ENCODE assay signal across 8 mouse cellular contexts in genomic region chr10:126929543-126929942, GRCm38 (mm10). TPM values are rescaled to one million over a fixed set of nuclear protein-coding genes. Genes with fewer than 3 reads are reported as not detected.
DNase-seq lines count a peak whose midpoint lies in the region; ATAC-seq and TF ChIP-seq lines count a peak whose summit lies in the region.
"Had no signal": no experiment of that assay in that cellular context is flagged by ENCODE, and none has a peak within 500 bp of the region (broad histone marks: within the 10 kb centered on the region; RNA-seq: fewer than 3 reads in every experiment).

No protein-coding gene starts in this region.

- peaks cover 17% of the 10 kb centered on the region for H3K4me1 ChIP-seq in kidney, adult 2 months (ENCODE audit: control insufficient read depth, insufficient read depth, low read length)
- peaks cover 58% of the 10 kb centered on the region for H3K4me1 ChIP-seq in intestine, embryonic 14.5 days (replicated peaks; ENCODE audit: control insufficient read depth, insufficient read depth, low read length)

- H3K36me3 ChIP-seq in kidney, adult 2 months (ENCODE audit: control insufficient read depth, insufficient read depth, low read length): no peaks in the 10 kb centered on the region
- H3K36me3 ChIP-seq in intestine, embryonic 14.5 days (ENCODE audit: control insufficient read depth, insufficient read depth, low read length): no peaks in the 10 kb centered on the region
- H3K36me3 ChIP-seq: liver, embryonic 15.5 days had no signal

- peak overlapping the region; percentile 96 for H3K4me2 ChIP-seq in intestine, embryonic 14.5 days (ENCODE audit: low read length)

- TF ChIP-seq POLR2A in kidney, adult 2 months (IDR thresholded peaks at IDR 0.05; ENCODE audit: low read depth, low read length): no peak

- peak overlapping the region; percentile 79; the same call in 1 of the 2 replicates for H3K9ac ChIP-seq in intestine, embryonic 14.5 days (ENCODE audit: low read length)
- H3K9ac ChIP-seq: liver, embryonic 15.5 days had no signal

- H3K27me3 ChIP-seq in kidney, adult 2 months (replicated peaks; ENCODE audit: control insufficient read depth, insufficient read depth, low read length): no peaks in the 10 kb centered on the region
- H3K27me3 ChIP-seq in intestine, embryonic 14.5 days (replicated peaks; ENCODE audit: control insufficient read depth, insufficient read depth, low read length): no peaks in the 10 kb centered on the region

- DNase-seq in kidney, adult 2 months: no peak
- no peak for DNase-seq in kidney, postnatal 14 days
- peak; percentile 21 for DNase-seq in right cerebral cortex, postnatal 4 days
- no peak for DNase-seq in right cerebral cortex, postnatal 25 days
- DNase-seq in intestine, embryonic 14.5 days (ENCODE audit: low spot score): no peak
- no peak for DNase-seq in frontal cortex, adult 2 months (ENCODE audit: extremely low spot score in 1 of 2, low spot score in 1 of 2)
- DNase-seq in thymus, postnatal 4 days: no peak

- TF ChIP-seq CTCF in kidney, adult 2 months (conservative IDR thresholded peaks at IDR 0.05; ENCODE audit: insufficient read depth, insufficient read length, low read depth, low read length): no peak

- H3K27ac ChIP-seq in kidney, adult 2 months (ENCODE audit: insufficient read depth, low read depth, low read length): peak overlapping the region; percentile 97
- H3K27ac ChIP-seq in intestine, embryonic 14.5 days (ENCODE audit: low read depth): peak overlapping the region; percentile 98

- 75% methylated on average over 3 of the region's 3 CpGs for WGBS in kidney, adult 2 months
- WGBS in intestine, embryonic 14.5 days: 57% methylated on average over 3 of the region's 3 CpGs

- no peaks in the 10 kb centered on the region for H3K9me3 ChIP-seq in intestine, embryonic 14.5 days (ENCODE audit: control insufficient read depth, low read length)
- H3K9me3 ChIP-seq: liver, embryonic 15.5 days had no signal

- no peak for ATAC-seq in intestine, embryonic 14.5 days (replicated peaks; ENCODE audit: low FRiP score, low TSS enrichment, low read depth)

- H3K4me3 ChIP-seq in kidney, adult 2 months (ENCODE audit: insufficient read depth, low read depth, low read length): no peak overlapping the region
- no peak overlapping the region for H3K4me3 ChIP-seq in intestine, embryonic 14.5 days (ENCODE audit: low read depth, low read length)
- H3K4me3 ChIP-seq: liver, embryonic 15.5 days had no signal

RNA-seq across cellular contexts. Expression of gene Atp23, which starts 28.4 kb away (rescaled TPM):
- 11.2 and 14.2 TPM in 2 replicates for polyA plus RNA-seq in kidney, adult 2 months (2012; rRNA removed)
- polyA plus RNA-seq in intestine, embryonic 14.5 days (2014; fragmentation: Nextera tagmentation; extraction: Ambion mirVana): 21.8 and 22.9 TPM in 2 replicates
- polyA plus RNA-seq in frontal cortex, adult 2 months (2012; rRNA removed): 9.5 and 10.7 TPM in 2 replicates

RNA-seq across cellular contexts. Expression of gene Ctdsp2, which starts 49.0 kb away (rescaled TPM):
- polyA plus RNA-seq in kidney, adult 2 months (2012; rRNA removed): 118 and 126 TPM in 2 replicates
- polyA plus RNA-seq in intestine, embryonic 14.5 days (2014; fragmentation: Nextera tagmentation; extraction: Ambion mirVana): 99.2 and 101 TPM in 2 replicates
- 78.3 and 79.7 TPM in 2 replicates for polyA plus RNA-seq in frontal cortex, adult 2 months (2012; rRNA removed)
